Mouse (Mus musculus): ENCODE results near the gene Vil1.

GRCm38 (mm10) chr1:74379058-74379504 is 30.1 kb upstream of the Vil1 start:
- TF ChIP-seq CTCF (IDR thresholded peaks at IDR 0.05; ENCODE audit: extremely low read depth, insufficient read length, insufficient replicate concordance, low read depth, low read length) = no peak
- no peak for TF ChIP-seq POLR2A (IDR thresholded peaks at IDR 0.05; ENCODE audit: low read depth, low read length)

All from small intestine, adult 2 months (tissue).